Mouse (Mus musculus) monocyte, adult 5-6 weeks (primary cell): ENCODE data around the gene Ufm1. TPM values are rescaled to one million over a fixed set of nuclear protein-coding genes. Genes with fewer than 3 reads are reported as not detected.
A peak's percentile ranks its signal among the peaks of the same experiment; 100 is the strongest.

Experiments used
- ATAC-seq: fragments of 153-309, 156-312 bp; replicated peaks from 2 replicates; pipeline ENCODE4 v1.8.0; 2017; ENCODE audit warnings: mild to moderate bottlenecking; ENCODE audit not compliant: low TSS enrichment, insufficient number of reproducible peaks, severe bottlenecking, poor library complexity, low FRiP score
- total RNA-seq: library from RNA; stranded (forward); fragments of 200-1000, 200-491, 200-594 nt; gene quantifications from 3 replicates; pipeline ENCODE4 v1.2.3, GENCODE M21; 2017

The Ufm1 gene
- 29.4 to 55.0 TPM (median 38.5 TPM) in 3 replicates for total RNA-seq

DNA sequence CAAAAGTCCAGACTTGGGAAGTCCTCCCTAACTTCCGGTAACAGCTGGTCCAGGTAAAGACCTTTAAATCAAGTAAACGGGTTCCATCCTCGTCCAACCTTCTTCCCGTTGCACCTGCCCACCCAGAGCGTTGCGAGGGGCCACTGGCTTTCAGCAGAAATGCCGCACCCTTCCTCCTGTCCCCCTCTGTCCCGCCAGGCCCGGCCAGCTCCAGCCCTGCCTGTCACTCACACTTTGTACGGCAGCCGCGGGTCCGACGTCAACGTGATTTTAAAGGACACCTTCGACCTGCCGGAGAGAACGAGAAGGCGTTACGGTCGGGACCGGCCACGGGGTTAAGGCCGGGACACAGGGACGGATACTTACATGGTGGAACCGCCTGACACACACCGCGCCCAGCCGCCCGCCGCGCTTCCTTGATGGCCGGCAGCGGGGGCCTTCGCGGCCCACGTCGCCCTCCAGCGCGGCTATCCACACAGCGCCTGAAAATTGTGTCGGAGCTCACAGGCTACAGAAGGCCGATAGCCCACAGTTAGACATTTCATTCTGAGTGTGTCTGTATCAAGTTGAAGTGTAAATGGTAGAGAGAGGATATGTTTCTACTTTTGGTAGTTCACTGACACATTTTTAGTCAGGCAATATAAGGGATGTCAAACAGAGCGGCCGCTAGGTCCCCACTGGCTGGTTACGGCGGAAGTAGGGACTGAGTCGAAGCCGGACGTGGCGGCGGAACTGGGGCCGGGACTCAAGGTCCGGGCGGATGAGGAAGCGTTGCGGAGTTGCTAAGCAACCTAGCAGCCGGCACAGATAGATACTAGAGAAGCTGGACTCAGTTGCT lies at the start of gene Ufm1:
Gene Ufm1, minus strand, starts transcription at position 448 of the 838 bp plus-strand sequence.
- peak; percentile 98 for ATAC-seq

DNA sequence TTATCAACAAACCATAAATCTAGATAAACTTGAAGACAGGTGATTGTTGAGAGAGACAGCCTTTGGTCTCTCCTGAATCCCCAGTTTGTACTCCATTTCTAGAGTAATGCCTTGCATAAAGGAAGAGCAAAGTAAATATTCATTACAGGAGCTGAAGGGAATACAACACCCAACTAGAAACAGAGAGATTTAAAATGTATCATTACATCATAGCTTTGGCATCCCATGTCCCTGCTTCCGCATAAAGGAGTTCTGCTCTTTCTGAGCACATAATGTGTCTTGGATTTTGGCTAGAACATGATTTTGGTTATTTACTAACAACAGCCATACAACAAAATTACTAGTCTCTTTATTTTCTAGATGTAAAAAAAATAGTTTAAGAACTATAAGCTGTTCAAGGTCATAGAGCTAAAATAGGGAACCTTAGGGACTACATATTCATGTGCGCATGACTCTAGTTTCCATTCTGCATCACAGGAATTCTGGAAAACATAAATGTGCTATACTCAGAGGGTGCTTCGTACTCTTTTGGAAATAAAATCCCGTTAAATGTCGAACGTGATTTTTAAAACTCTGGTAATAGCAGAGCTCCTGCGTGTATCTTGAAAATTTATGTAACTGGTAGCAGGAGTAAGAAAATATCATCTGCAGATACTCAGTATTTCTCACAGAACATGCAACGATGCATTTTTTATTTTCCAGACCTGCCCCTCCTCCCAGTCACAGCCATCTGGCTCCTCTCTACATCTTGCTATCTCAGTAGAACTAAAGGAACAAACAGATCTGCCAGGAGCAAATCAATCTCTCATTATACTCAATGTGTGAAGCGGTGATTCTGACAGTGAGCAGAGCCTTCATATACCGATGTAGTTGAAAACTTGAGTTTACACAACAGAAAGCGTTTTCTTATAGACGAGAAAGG lies 27.2 kb upstream of the Ufm1 start:
- no peak for ATAC-seq

DNA sequence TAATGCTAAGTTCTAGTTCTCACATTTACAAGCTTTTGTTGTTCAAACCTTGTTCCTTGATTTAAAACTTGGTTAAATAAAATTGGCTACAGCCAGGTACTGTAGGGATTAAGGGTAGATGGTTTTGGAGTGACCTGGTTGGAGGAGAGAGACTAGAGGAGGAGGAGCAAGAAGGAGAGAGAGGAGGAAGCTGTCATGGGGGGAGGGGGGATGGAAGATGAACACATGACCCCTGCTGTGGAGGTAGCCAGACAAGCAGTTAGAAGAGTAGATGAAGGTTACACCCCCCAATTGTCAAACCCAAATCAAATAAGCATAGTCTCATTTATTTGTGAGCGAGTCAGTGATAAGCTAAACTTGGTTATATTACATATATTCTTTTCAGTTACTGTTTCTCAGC lies 8.0 kb upstream of the Ufm1 start:
- ATAC-seq = no peak

DNA sequence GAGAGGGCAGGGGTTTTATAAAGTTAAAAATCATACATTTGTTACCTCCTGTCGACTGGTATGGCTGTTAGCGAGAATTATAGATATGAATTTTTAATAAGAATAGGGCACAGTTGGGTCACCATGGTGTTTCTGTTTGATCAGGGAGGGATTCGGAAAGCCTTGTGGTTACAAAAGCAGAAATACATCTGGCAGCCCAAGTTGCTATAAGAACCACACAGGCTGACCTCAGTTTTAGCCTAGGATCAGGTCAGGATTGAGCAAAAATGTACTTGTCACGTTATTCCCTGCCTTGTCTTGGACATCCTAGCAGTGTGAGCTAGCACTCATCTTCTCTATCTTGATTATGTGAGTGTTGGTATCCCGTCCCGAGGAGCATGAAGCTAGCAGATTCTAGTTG lies 6.9 kb upstream of the Ufm1 start:
- no peak for ATAC-seq

DNA sequence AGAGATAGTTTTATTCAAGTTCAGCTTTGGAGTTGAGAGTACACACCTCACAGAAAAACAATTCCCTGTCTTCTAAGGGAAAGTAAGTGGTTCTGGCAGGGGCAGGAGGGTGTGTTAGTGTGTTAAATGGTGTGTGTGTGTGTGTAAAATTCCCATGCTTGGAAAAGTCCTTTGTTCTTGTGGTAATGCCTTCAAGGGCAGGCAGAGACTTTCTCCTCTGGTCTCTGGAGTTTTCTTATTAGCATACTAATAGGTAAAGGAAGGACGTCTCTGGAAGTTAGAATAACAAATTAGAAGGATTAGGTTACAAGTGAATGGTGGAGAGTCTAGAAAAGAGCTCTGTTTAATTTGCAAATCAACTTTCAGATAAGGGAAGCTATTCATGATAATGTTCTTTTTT lies 5.6 kb upstream of the Ufm1 start:
- ATAC-seq = no peak

DNA sequence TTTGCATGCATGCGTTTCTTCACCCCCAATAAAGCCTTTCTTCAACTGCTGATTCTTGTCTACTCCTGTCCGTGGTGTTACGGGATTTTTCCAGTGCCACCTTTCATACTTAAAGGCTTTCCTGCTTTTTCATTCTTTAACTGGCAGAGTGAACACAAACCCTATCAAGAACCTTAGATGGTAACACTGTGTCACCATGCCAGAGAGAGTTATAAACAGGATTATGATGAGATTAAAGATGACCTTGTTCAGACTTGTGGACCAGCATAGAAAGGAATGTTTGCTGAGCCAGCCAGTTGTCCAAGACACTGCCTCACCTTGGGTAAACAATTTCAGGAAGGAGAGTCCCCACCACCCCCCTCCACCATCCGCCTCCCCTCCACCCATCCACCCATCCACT lies 4.6 kb upstream of the Ufm1 start:
- ATAC-seq = no peak

DNA sequence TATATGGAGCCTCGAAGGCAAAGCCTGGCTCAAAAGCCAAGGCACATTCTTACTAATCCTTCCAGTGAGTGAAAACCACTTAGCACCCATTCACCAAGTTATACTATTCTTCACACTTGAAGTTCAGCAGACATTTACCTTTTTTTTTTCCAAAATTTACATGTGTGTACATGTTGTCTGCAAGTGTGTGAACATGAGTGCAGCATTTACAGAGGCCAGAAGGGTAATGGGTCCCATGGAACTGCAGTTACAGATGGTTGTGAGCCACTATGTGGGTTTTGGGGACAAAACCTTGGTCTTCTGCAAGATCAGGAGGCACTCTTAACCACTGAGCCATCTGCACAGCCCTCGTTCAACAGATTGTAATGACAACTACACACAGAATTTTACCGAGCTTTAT lies 8.8 kb downstream of the Ufm1 start:
- ATAC-seq = no peak

DNA sequence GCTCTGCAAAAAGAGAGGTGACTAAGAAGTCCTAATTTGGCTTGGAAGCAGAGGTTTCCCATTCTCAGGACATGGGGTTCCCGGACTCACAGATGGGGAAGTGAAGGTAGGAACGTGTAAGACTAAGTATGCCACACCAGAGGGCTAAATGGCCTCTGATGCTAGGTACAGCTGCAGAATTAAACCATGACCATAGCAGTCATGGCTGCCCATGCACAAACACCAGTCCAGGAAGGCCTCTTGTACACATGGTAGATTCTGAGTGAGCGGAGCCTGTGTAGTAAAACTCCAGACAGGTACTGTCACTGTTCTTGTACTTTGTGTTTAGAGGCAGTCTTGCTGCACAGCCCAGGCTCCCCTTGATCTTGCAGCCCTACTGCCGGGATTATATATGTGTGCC lies 9.4 kb downstream of the Ufm1 start:
- ATAC-seq = no peak

DNA sequence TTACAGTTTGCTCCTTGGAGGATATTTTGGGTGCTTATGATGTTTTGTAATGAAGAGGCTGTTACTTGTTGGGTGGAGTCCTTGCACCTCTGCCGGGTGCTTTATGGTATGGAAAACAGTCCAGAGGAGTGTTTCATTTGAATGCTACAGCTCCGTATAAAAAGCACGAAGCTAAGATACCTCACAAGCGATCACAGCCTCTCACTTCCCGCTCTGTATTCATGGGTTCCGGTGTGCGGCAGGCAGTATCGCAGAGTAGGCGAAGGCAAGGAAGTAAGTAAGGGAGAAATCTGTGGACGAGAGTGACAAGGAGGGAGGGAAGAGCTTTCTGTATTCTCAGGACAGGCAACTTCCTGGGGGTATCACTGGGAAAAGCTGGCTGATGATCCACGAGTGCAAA lies 15.4 kb downstream of the Ufm1 start:
- no peak for ATAC-seq

DNA sequence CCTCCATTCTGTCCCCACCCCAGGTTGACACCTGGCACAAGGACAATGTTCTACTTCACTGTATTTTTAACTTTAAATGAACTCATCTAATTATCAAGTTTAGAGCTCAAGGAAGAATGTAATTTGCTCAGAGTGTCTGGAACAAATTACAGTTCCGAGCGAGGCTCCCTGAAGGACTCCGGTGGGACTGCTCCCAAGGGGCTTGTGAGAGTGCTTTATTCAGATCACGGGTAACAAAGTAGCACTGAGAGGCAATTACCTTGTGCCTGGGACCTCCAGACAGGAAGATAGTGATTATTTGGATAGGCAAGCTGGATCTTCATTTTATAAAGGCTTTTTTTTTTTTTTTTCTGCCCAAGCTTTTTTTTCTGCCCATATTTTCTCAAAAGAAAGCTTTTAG lies 15.9 kb downstream of the Ufm1 start:
- no peak for ATAC-seq

DNA sequence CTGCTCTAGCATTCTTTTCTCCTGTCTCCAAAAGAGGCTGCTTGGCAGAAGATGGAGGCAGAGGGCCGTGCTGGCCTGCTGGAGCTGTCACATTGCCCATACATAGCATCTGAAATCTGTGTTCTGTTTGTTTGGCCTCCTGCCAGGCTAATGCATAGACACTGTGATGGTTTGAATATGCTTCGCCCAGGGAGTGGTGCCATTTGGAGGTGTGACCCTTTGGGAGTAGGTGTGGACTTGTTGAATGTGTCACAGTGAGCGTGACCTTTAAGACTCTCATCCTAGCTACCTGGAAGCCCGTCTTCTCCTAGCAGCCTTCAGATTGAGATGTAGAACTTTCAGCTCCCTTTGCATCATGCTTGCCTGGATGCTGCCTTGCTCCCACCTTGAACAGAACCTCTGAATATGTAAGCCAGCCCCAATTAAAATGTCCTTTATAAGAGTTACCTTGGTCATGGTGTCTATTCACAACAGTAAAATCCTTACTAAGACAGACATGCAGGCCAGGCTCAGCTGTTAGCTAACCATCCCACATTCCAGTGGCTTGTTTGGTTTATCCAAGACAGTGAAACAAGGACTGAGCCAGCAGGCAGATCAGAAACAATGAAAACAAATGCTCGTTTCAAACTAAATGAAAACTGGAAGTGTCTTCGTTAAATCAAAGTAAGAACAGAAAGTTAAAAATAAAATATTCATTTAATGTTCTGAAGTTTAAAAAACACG lies 17.3 kb downstream of the Ufm1 start:
- ATAC-seq = no peak

DNA sequence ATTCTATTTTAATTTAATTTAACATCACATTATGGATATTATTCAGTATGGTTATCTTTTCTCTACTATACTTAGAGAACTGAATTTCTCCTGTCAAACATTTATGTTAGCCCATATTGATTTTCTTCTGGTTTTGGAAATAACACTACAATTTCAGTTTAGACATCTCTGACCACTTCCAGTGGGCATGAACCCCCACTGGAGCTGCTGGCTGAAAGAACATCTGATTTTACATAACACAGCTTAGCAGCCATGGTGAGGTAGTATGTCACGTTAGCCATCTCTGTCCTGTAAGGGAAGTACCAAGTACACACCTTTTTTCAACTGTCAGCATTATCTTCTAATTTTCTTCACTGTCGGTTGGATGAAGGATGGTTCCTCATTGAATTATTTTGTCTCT lies 18.8 kb downstream of the Ufm1 start, which contains the start of gene Gm10985:
Gene Gm10985, plus strand, starts transcription at position 301 of the 400 bp plus-strand sequence.
- ATAC-seq = no peak

DNA sequence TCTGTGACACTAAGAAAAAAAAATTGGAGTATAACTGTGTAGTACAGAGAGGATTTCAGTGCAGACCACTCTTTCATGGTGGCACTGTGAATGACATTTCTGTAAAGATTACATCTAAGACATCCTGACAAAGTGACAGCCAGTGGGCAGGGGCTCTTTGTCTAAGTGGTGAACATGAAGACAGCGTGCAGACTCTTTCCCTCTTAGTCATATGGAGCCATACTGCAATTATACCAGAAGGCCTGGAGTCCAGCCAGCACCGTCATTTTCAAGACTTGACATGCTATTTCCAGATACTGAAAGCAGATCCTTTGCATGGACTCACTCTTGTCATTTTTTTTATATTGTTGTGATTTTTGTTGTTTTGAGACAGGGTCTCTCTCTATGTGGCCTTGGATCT lies 29.4 kb downstream of the Ufm1 start:
- no peak for ATAC-seq

DNA sequence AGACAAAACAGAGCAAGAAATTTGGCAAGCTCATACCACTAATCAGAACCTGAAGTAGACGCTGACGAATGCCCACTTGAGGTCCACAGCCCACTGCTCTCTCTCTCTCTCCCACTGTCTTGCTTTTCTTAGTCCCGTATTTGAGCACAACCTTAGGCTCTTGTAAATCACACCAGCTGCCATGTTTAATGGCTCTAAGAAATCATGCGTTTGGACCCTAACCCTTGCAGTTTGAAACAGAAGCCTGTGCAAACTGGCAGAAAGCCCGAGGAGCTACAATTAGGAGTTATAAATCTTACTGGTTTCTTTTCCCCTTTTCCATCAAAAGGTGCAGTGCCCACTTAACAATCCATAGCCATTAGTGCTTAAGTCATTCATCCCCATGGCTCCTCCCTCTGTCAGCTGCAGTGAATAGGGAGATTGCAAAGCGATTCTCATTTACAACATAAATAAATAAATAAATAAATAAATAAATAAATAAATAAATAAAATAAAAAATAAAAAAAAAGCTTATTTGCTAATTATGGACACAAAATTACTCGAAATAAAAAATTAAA lies 50.1 kb downstream of the Ufm1 start:
- ATAC-seq = no peak

Other genes with a start within 250 kb of the Ufm1 start
- not detected in 3 replicates for gene Frem2, start 206.5 kb downstream of the Ufm1 start, total RNA-seq
- not detected in 3 replicates for gene Gm10985, start 18.7 kb downstream of the Ufm1 start, total RNA-seq